Comparison of ENCODE assay signal across 18 mouse cellular contexts in genomic region chr11:57654386-57654785, GRCm38 (mm10). TPM values are rescaled to one million over a fixed set of nuclear protein-coding genes. Genes with fewer than 3 reads are reported as not detected.
A peak's percentile ranks its signal among the peaks of the same experiment; 100 is the strongest.
DNase-seq lines count a peak whose midpoint lies in the region; ATAC-seq and TF ChIP-seq lines count a peak whose summit lies in the region.
"Had no signal": no experiment of that assay in that cellular context is flagged by ENCODE, and none has a peak within 500 bp of the region (broad histone marks: within the 10 kb centered on the region; RNA-seq: fewer than 3 reads in every experiment).

No protein-coding gene starts in this region.

- DNase-seq in embryo, embryonic 10.5 days (ENCODE audit: low spot score) = peak; percentile 55
- no peak for DNase-seq in embryo, embryonic 11 days
- no peak for DNase-seq in heart, adult 8-10 months (ENCODE audit: low spot score)
- no peak for DNase-seq in testis, postnatal 14 days (ENCODE audit: low spot score)
- peak; percentile 49 for DNase-seq in naive thymus-derived CD4-positive, alpha-beta T cell, adult 2 months (ENCODE audit: low read depth)
- no peak for DNase-seq in retina, postnatal 1 day
- DNase-seq: cerebellum, postnatal 14 days; kidney, adult 11 months; kidney, postnatal 36 days had no signal

- H3K4me3 ChIP-seq in heart, embryonic 13.5 days = no peak overlapping the region
- peak overlapping the region; percentile 54 for H3K4me3 ChIP-seq in testis, adult 2 months (ENCODE audit: control insufficient read depth, low read depth, low read length)
- H3K4me3 ChIP-seq: hindbrain, embryonic 15.5 days; midbrain, embryonic 15.5 days; neural tube, embryonic 13.5 days; stomach, embryonic 15.5 days had no signal

- H3K4me2 ChIP-seq in heart, embryonic 13.5 days = peak overlapping the region; percentile 34; the same call in 1 of the 2 replicates
- H3K4me2 ChIP-seq: hindbrain, embryonic 15.5 days; lung, embryonic 14.5 days; midbrain, embryonic 15.5 days; neural tube, embryonic 13.5 days; stomach, embryonic 15.5 days had no signal

- no peaks in the 10 kb centered on the region for H3K36me3 ChIP-seq in heart, embryonic 13.5 days
- H3K36me3 ChIP-seq in testis, adult 2 months (ENCODE audit: control insufficient read depth, insufficient read depth, low read length) = no peaks in the 10 kb centered on the region
- H3K36me3 ChIP-seq: hindbrain, embryonic 15.5 days; midbrain, embryonic 15.5 days; neural tube, embryonic 13.5 days; stomach, embryonic 15.5 days had no signal

- H3K27ac ChIP-seq in heart, embryonic 13.5 days (replicated peaks) = no peak overlapping the region
- no peak overlapping the region for H3K27ac ChIP-seq in testis, adult 2 months (ENCODE audit: control insufficient read depth, insufficient read depth, low read depth, low read length)
- H3K27ac ChIP-seq: hindbrain, embryonic 15.5 days; midbrain, embryonic 15.5 days; neural tube, embryonic 13.5 days; stomach, embryonic 15.5 days had no signal

- no peaks in the 10 kb centered on the region for H3K9me3 ChIP-seq in heart, embryonic 13.5 days
- H3K9me3 ChIP-seq: hindbrain, embryonic 15.5 days; midbrain, embryonic 15.5 days; neural tube, embryonic 13.5 days; stomach, embryonic 15.5 days had no signal

- H3K9ac ChIP-seq in heart, embryonic 13.5 days = no peak overlapping the region
- H3K9ac ChIP-seq: hindbrain, embryonic 15.5 days; lung, embryonic 14.5 days; midbrain, embryonic 15.5 days; neural tube, embryonic 13.5 days; stomach, embryonic 15.5 days had no signal

- 34% methylated on average over 4 of the region's 4 CpGs for WGBS in heart, embryonic 13.5 days

- H3K4me1 ChIP-seq in heart, embryonic 13.5 days = peaks cover 77% of the 10 kb centered on the region
- peaks cover 9% of the 10 kb centered on the region for H3K4me1 ChIP-seq in testis, adult 2 months (ENCODE audit: control insufficient read depth, insufficient read depth, low read length)

- ATAC-seq in heart, embryonic 13.5 days (ENCODE audit: extremely low read depth, insufficient number of reproducible peaks, low FRiP score, low TSS enrichment) = no peak
- ATAC-seq: forebrain, embryonic 14.5 days; midbrain, embryonic 15.5 days; Patski had no signal

- H3K27me3 ChIP-seq in heart, embryonic 13.5 days (replicated peaks) = no peaks in the 10 kb centered on the region
- no peaks in the 10 kb centered on the region for H3K27me3 ChIP-seq in testis, adult 2 months (ENCODE audit: control insufficient read depth, insufficient read depth, low read length)
- H3K27me3 ChIP-seq: hindbrain, embryonic 15.5 days; midbrain, embryonic 15.5 days; neural tube, embryonic 13.5 days; Patski; stomach, embryonic 15.5 days had no signal

- no peak for TF ChIP-seq POLR2A in testis, adult 2 months (IDR thresholded peaks at IDR 0.05; ENCODE audit: control insufficient read depth, low read depth, low read length)

- no peak for TF ChIP-seq CTCF in testis, adult 2 months (IDR thresholded peaks at IDR 0.05; ENCODE audit: control insufficient read depth, insufficient read depth, insufficient replicate concordance, low read depth, low read length)

RNA-seq across cellular contexts. Expression of gene Galnt10, which starts 9.1 kb away (rescaled TPM):
- 10.3 and 11.4 TPM in 2 replicates for polyA plus RNA-seq in heart, embryonic 13.5 days (2015; fragmentation: Nextera tagmentation; extraction: Ambion mirVana)
- total RNA-seq in heart, adult 8-10 months (2022) = 1 to 10 TPM; 5.7 to 8.1 (median 6.9) TPM
- polyA plus RNA-seq in testis, adult 2 months (2012; rRNA removed) = 21.2 and 25.9 TPM in 2 replicates

Comparison
In these comparisons a context has a peak if more than half of its experiments do, and no peak if none do; other contexts are left out.
1. DNase-seq: peak in embryo, embryonic 10.5 days (single experiment) and naive thymus-derived CD4-positive, alpha-beta T cell, adult 2 months (single experiment); none in embryo, embryonic 11 days (single experiment), heart, adult 8-10 months (single experiment), testis, postnatal 14 days (single experiment) and retina, postnatal 1 day (single experiment).